Mouse (Mus musculus) T-helper 1 cell (primary cell): ENCODE data around the gene Mup12.
"Not testable (repeated sequence)": the region's sequence is repeated elsewhere in the genome, so short reads cannot be mapped to it uniquely, and the experiment has no call there.

Experiments used
- in situ Hi-C: fragments of 300-600 bp; cut with MboI, MseI; formaldehyde crosslinking; loops from one replicate; pipeline ENCODE4 v1.15.1; 2025; ENCODE audit warnings: high pct_unique_total_duplicates

Gene Mup12

GRCm38 (mm10) chr4:60741226-60741625 is at the start of gene Mup12:
Gene Mup12 (minus strand): TSS chr4:60741326.
- in situ Hi-C loops: not testable (repeated sequence)
